Mouse (Mus musculus) c-Kit-negative CD71-positive TER-119-positive erythroid progenitor cells, embryonic 14.5 days (primary cell): Measurements from ENCODE around the gene Phka2.

Source experiments
- DNase-seq: peaks from one replicate; pipeline ENCODE4 v3.0.0-alpha.2; 2013; ENCODE audit warnings: low read depth, low spot score

Phka2 gene

GRCm38 (mm10) chrX:160502048-160503041 is at the start of gene Phka2:
TSS of gene Phka2 (plus strand) at chrX:160502166.
- peak; percentile 72 for DNase-seq

GRCm38 (mm10) chrX:160455686-160456085 is 46.3 kb upstream of the Phka2 start:
- no peak for DNase-seq

GRCm38 (mm10) chrX:160471257-160471786 is 30.6 kb upstream of the Phka2 start:
- no peak for DNase-seq

- DNase-seq: no peak
These were observed 12.2 kb upstream of the Phka2 start for GRCm38 (mm10) chrX:160489784-160490183.

- no peak for DNase-seq
These were observed 7.6 kb upstream of the Phka2 start for GRCm38 (mm10) chrX:160494333-160494732.

- no peak for DNase-seq
These were observed 7.0 kb upstream of the Phka2 start for GRCm38 (mm10) chrX:160494921-160495320.

- no peak for DNase-seq
These were observed 5.5 kb upstream of the Phka2 start for GRCm38 (mm10) chrX:160496473-160496872.

- DNase-seq: no peak
These were observed 871 bp upstream of the Phka2 start for GRCm38 (mm10) chrX:160501095-160501494.

GRCm38 (mm10) chrX:160501687-160502047 is 299 bp upstream of the Phka2 start:
- DNase-seq: no peak

- DNase-seq: no peak
These were observed 7.1 kb downstream of the Phka2 start for GRCm38 (mm10) chrX:160509046-160509445.

GRCm38 (mm10) chrX:160510197-160510596 is 8.2 kb downstream of the Phka2 start:
- no peak for DNase-seq

GRCm38 (mm10) chrX:160516027-160516426 is 14.1 kb downstream of the Phka2 start:
- no peak for DNase-seq

- DNase-seq: no peak
These were observed 40.8 kb downstream of the Phka2 start for GRCm38 (mm10) chrX:160542772-160543171.

- no peak for DNase-seq
These were observed 46.9 kb downstream of the Phka2 start for GRCm38 (mm10) chrX:160548875-160549274.

GRCm38 (mm10) chrX:160552066-160552465 is 50.1 kb downstream of the Phka2 start:
- no peak for DNase-seq

- no peak for DNase-seq
These were observed 81.6 kb downstream of the Phka2 start for GRCm38 (mm10) chrX:160583589-160583988.

GRCm38 (mm10) chrX:160584148-160584838 is 82.3 kb downstream of the Phka2 start:
- no peak for DNase-seq

GRCm38 (mm10) chrX:160585110-160585509 is 83.1 kb downstream of the Phka2 start:
- DNase-seq: no peak

- no peak for DNase-seq
These were observed 86.6 kb downstream of the Phka2 start for GRCm38 (mm10) chrX:160588523-160588922.

- DNase-seq: no peak
These were observed 88.2 kb downstream of the Phka2 start for GRCm38 (mm10) chrX:160590147-160590546.

- no peak for DNase-seq
These were observed 91.0 kb downstream of the Phka2 start for GRCm38 (mm10) chrX:160592933-160593332.

- DNase-seq: no peak
These were observed 96.1 kb downstream of the Phka2 start for GRCm38 (mm10) chrX:160598055-160598454.
